Mouse (Mus musculus): ENCODE results near the gene Zfp641. TPM values are rescaled to one million over a fixed set of nuclear protein-coding genes. Genes with fewer than 3 reads are reported as not detected.

The Zfp641 gene
- polyA plus RNA-seq (2014; fragmentation: Illumina TruSeq; extraction: RNeasy Lipid Tissue Mini Kit (QIAGEN cat#74804)): 1.7 TPM

DNA sequence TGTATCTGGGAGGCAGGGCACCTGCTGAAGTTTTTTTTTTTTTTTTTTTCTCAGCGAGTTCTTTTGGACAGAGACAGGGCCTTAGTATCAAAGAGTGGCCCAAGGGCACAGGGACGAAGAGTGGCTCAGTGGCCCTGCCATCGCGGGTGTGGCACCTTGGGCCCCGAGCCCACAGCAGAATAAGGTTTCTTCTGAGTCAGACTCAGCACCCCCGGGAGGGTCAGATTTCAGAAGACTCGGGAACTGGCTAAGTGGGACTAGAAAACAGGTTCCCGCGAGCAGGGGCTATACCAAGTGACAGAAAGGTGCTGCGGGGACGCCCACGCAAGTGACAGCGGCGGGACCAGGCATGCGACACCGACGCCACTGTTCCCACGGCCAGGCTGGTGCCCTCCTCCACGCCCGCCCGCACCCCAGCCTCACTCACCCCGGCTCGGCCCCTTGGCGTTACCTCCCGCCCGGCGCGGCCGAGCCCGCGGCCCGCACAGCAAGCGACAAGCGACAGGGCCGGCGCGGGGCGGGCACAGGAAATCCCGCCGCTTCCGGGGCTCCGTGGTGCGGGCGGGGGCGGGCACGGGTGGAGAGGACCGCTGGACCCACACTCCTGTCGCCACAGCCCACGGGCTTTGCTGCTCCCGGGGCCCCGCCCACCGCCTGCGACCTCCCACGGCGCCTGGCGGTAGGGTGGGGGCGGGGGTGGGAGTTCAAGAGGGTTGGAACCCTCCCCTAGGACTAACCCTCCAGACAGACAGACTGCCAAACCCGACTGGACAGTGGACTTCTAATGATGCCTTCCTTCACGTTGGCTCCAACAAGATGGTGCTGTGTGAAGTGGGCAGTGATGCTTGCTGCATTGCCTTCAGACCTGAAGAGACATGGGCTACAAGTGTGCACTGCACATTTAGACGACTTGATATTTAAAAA, at the start of gene Zfp641:
Gene Zfp641, minus strand, starts transcription at position 534 of the 924 bp plus-strand sequence.

DNA sequence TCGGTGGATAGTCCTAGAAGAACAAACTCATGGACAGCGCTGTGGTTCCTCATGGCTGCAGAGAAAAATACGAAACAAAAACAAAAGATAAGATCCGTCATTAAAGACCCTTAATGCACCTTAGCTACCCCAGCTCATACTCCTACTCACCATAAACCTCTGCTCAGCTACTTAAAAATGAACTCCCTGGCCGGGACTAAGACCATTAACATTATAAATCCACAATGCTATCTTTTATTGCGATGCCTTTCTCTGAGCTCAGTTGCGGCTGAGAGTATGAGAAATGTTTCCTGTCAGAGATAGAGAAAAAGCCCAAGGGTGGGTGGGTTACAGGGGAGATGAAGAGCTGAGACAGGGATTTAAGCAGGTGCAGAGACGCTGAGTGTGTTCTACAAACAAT, 44.9 kb upstream of the Zfp641 start, which contains the start of gene Olfr284:
Gene Olfr284, minus strand, starts transcription at position 101 of the 400 bp plus-strand sequence.

DNA sequence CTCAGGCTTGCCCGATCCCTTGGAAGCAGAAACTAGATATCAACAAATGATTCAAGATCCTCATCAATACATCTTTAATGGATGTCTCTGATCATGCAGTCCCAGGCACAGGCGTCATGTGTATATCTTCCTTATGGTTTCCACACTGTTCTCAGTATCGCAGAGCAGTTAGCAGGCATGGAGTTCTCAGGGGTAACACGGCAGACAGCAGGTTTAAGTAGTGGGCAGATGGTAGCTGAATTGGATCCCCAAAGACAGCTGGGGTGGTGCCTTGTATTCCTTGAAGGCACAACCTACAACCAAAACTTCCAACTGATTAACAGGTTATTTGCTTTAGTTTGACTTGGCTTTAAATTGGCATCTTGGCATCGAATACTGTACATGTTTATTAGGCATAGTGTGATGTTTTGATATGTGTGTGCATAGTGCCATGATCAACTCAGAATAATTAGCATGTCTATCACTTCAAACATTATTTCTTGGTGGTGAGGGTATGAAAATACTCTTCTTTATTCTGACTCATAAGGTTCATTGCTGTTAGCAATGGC, 21.3 kb upstream of the Zfp641 start, which contains the start of gene Olfr285:
Gene Olfr285, minus strand, starts transcription at position 177 of the 548 bp plus-strand sequence.

DNA sequence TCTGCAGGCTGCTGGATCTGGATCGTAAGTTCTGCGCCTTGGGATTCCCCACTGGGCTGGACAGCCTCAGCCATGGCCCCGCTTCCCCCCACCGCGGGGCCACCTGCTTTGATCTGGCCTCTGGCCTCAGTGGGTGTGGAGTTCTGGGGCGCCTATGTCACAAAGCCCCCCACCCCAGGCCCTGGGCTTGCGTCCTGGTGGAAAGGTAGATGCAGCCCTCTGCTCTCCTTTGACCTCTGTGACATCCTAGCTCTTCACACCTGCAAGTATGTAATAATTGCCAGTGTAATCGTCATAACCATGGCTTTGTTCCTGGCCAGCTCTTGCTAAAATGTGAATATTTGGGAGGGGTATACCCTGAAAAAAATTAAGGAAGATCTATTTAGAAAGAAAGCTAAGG, 38.8 kb downstream of the Zfp641 start, which contains the start of gene H1fnt:
Gene H1fnt, minus strand, starts transcription at position 101 of the 400 bp plus-strand sequence.

Other genes with a start within 250 kb of the Zfp641 start
- 5.7 TPM for gene Pfkm, start 203.6 kb downstream of the Zfp641 start, polyA plus RNA-seq (2014; fragmentation: Illumina TruSeq; extraction: RNeasy Lipid Tissue Mini Kit (QIAGEN cat#74804))
- 52.8 TPM for gene Senp1, start 202.4 kb downstream of the Zfp641 start, polyA plus RNA-seq (2014; fragmentation: Illumina TruSeq; extraction: RNeasy Lipid Tissue Mini Kit (QIAGEN cat#74804))
- gene Asb8, start 130.5 kb downstream of the Zfp641 start, polyA plus RNA-seq (2014; fragmentation: Illumina TruSeq; extraction: RNeasy Lipid Tissue Mini Kit (QIAGEN cat#74804)): 23.2 TPM
- 0.14 TPM for gene Ccdc184, start 129.0 kb downstream of the Zfp641 start, polyA plus RNA-seq (2014; fragmentation: Illumina TruSeq; extraction: RNeasy Lipid Tissue Mini Kit (QIAGEN cat#74804))
- gene Olfr288, start 100.6 kb downstream of the Zfp641 start, polyA plus RNA-seq (2014; fragmentation: Illumina TruSeq; extraction: RNeasy Lipid Tissue Mini Kit (QIAGEN cat#74804)): not detected
- gene Gm44579, start 75.2 kb downstream of the Zfp641 start, polyA plus RNA-seq (2014; fragmentation: Illumina TruSeq; extraction: RNeasy Lipid Tissue Mini Kit (QIAGEN cat#74804)): 2.5 TPM
- gene Olfr287, start 75.1 kb downstream of the Zfp641 start, polyA plus RNA-seq (2014; fragmentation: Illumina TruSeq; extraction: RNeasy Lipid Tissue Mini Kit (QIAGEN cat#74804)): not detected
- gene Olfr286, start 61.7 kb downstream of the Zfp641 start, polyA plus RNA-seq (2014; fragmentation: Illumina TruSeq; extraction: RNeasy Lipid Tissue Mini Kit (QIAGEN cat#74804)): not detected
- not detected for gene H1fnt, start 38.9 kb downstream of the Zfp641 start, polyA plus RNA-seq (2014; fragmentation: Illumina TruSeq; extraction: RNeasy Lipid Tissue Mini Kit (QIAGEN cat#74804))
- gene Olfr285, start 21.2 kb upstream of the Zfp641 start, polyA plus RNA-seq (2014; fragmentation: Illumina TruSeq; extraction: RNeasy Lipid Tissue Mini Kit (QIAGEN cat#74804)): not detected
- not detected for gene Olfr284, start 44.8 kb upstream of the Zfp641 start, polyA plus RNA-seq (2014; fragmentation: Illumina TruSeq; extraction: RNeasy Lipid Tissue Mini Kit (QIAGEN cat#74804))
- not detected for gene Olfr283, start 84.8 kb upstream of the Zfp641 start, polyA plus RNA-seq (2014; fragmentation: Illumina TruSeq; extraction: RNeasy Lipid Tissue Mini Kit (QIAGEN cat#74804))
- not detected for gene Olfr282, start 135.1 kb upstream of the Zfp641 start, polyA plus RNA-seq (2014; fragmentation: Illumina TruSeq; extraction: RNeasy Lipid Tissue Mini Kit (QIAGEN cat#74804))
- not detected for gene Olfr281, start 156.4 kb upstream of the Zfp641 start, polyA plus RNA-seq (2014; fragmentation: Illumina TruSeq; extraction: RNeasy Lipid Tissue Mini Kit (QIAGEN cat#74804))
- gene OR5BS1P, start 173.7 kb upstream of the Zfp641 start, polyA plus RNA-seq (2014; fragmentation: Illumina TruSeq; extraction: RNeasy Lipid Tissue Mini Kit (QIAGEN cat#74804)): not detected
- not detected for gene Lalba, start 186.6 kb upstream of the Zfp641 start, polyA plus RNA-seq (2014; fragmentation: Illumina TruSeq; extraction: RNeasy Lipid Tissue Mini Kit (QIAGEN cat#74804))
- not detected for gene Olfr279, start 196.2 kb upstream of the Zfp641 start, polyA plus RNA-seq (2014; fragmentation: Illumina TruSeq; extraction: RNeasy Lipid Tissue Mini Kit (QIAGEN cat#74804))
- gene Kansl2, start 238.1 kb upstream of the Zfp641 start, polyA plus RNA-seq (2014; fragmentation: Illumina TruSeq; extraction: RNeasy Lipid Tissue Mini Kit (QIAGEN cat#74804)): 44.5 TPM

Measured in ovary, adult 10 weeks (tissue).